Mouse (Mus musculus): ENCODE measurements around the gene Grin3a. TPM values are rescaled to one million over a fixed set of nuclear protein-coding genes. Genes with fewer than 3 reads are reported as not detected.
A peak's percentile ranks its signal among the peaks of the same experiment; 100 is the strongest.
"Not testable (repeated sequence)": the region's sequence is repeated elsewhere in the genome, so short reads cannot be mapped to it uniquely, and the experiment has no call there.

Gene Grin3a
- polyA plus RNA-seq, 1 experiment from 2014 or later = 1.0 TPM

GRCm38 (mm10) chr4:49664850-49665249, 180.7 kb downstream of the Grin3a start:
- WGBS = 78% methylated on average over 5 of the region's 5 CpGs
- Histone ChIP-seq H3K27me3 (replicated peaks) (no peaks in the 10 kb centered on the region), H3K27ac (no peak overlapping the region), H3K4me3 (replicated peaks) (no peak overlapping the region), H3K4me2 (replicated peaks) (no peak overlapping the region), H3K9me3 (no peaks in the 10 kb centered on the region), H3K9ac (no peak overlapping the region), H3K36me3 (0 out of 2 replicates have a peak, but pooled peaks cover 5% of the 10 kb centered on the region), H3K4me1 (replicated peaks) (no peaks in the 10 kb centered on the region)
- ATAC-seq = no peak

GRCm38 (mm10) chr4:49662231-49662630, 183.3 kb downstream of the Grin3a start:
- WGBS = 87% methylated on average over 4 of the region's 4 CpGs
- Histone ChIP-seq H3K36me3 (0 out of 2 replicates have a peak, but pooled peaks cover 5% of the 10 kb centered on the region), H3K4me2 (replicated peaks) (no peak overlapping the region), H3K27ac (no peak overlapping the region), H3K27me3 (replicated peaks) (no peaks in the 10 kb centered on the region), H3K9ac (no peak overlapping the region), H3K4me3 (replicated peaks) (no peak overlapping the region), H3K9me3 (no peaks in the 10 kb centered on the region), H3K4me1 (replicated peaks) (no peaks in the 10 kb centered on the region)
- no peak for ATAC-seq

GRCm38 (mm10) chr4:49661664-49662063, 183.9 kb downstream of the Grin3a start:
- no peak overlapping the region for H3K9ac ChIP-seq
- no peaks in the 10 kb centered on the region for H3K9me3 ChIP-seq
- H3K4me1 ChIP-seq (replicated peaks) = no peaks in the 10 kb centered on the region
- no peak for ATAC-seq
- 92% methylated on average over 9 of the region's 9 CpGs for WGBS
- no peak overlapping the region for H3K27ac ChIP-seq
- H3K36me3 ChIP-seq = 0 out of 2 replicates have a peak, but pooled peaks cover 5% of the 10 kb centered on the region
- no peak overlapping the region for H3K4me3 ChIP-seq (replicated peaks)
- H3K4me2 ChIP-seq (replicated peaks) = no peak overlapping the region
- H3K27me3 ChIP-seq (replicated peaks) = no peaks in the 10 kb centered on the region

- H3K36me3 ChIP-seq = peaks cover 13% of the 10 kb centered on the region
Measured at GRCm38 (mm10) chr4:49659421-49659820, 186.1 kb downstream of the Grin3a start.

GRCm38 (mm10) chr4:49639913-49640312, 205.6 kb downstream of the Grin3a start:
- no peaks in the 10 kb centered on the region for H3K4me1 ChIP-seq (replicated peaks)
- H3K9ac ChIP-seq = no peak overlapping the region
- H3K27ac ChIP-seq = no peak overlapping the region
- H3K4me3 ChIP-seq (replicated peaks) = no peak overlapping the region
- WGBS = 64% methylated on average over 2 of the region's 2 CpGs
- H3K9me3 ChIP-seq = no peaks in the 10 kb centered on the region
- no peaks in the 10 kb centered on the region for H3K27me3 ChIP-seq (replicated peaks)
- H3K36me3 ChIP-seq = peaks cover 15% of the 10 kb centered on the region
- no peak for ATAC-seq
- no peak overlapping the region for H3K4me2 ChIP-seq (replicated peaks)

More at GRCm38 (mm10) chr4:49659421-49659820, 186.1 kb downstream of the Grin3a start:
- WGBS = 94% methylated on average over 1 of the region's 1 CpGs
- no peaks in the 10 kb centered on the region for H3K9me3 ChIP-seq
- H3K4me3 ChIP-seq (replicated peaks) = no peak overlapping the region
- H3K9ac ChIP-seq = no peak overlapping the region
- no peaks in the 10 kb centered on the region for H3K4me1 ChIP-seq (replicated peaks)
- H3K27ac ChIP-seq = no peak overlapping the region
- no peak overlapping the region for H3K4me2 ChIP-seq (replicated peaks)
- no peak for ATAC-seq
- no peaks in the 10 kb centered on the region for H3K27me3 ChIP-seq (replicated peaks)

- Histone ChIP-seq H3K4me2 (replicated peaks) (no peak overlapping the region), H3K9ac (no peak overlapping the region), H3K36me3 (peaks cover 1% of the 10 kb centered on the region; the same call in 1 of the 2 replicates), H3K4me1 (replicated peaks) (no peaks in the 10 kb centered on the region), H3K27ac (no peak overlapping the region), H3K9me3 (no peaks in the 10 kb centered on the region), H3K4me3 (replicated peaks) (no peak overlapping the region), H3K27me3 (replicated peaks) (no peaks in the 10 kb centered on the region)
- no peak for ATAC-seq
- WGBS = 89% methylated on average over 11 of the region's 11 CpGs
Measured at GRCm38 (mm10) chr4:49637821-49638220, 207.7 kb downstream of the Grin3a start.

- H3K4me3 ChIP-seq (replicated peaks) = peak overlapping the region; percentile 77
- H3K36me3 ChIP-seq = no peaks in the 10 kb centered on the region
- peak overlapping the region; percentile 87 for H3K9ac ChIP-seq
- H3K27me3 ChIP-seq (replicated peaks) = no peaks in the 10 kb centered on the region
- H3K27ac ChIP-seq = peak overlapping the region; percentile 94
- H3K9me3 ChIP-seq = no peaks in the 10 kb centered on the region
- H3K4me2 ChIP-seq (replicated peaks) = peak overlapping the region; percentile 73
- peak; percentile 79 for ATAC-seq
- under 1% methylated on average over 30 of the region's 30 CpGs for WGBS
- H3K4me1 ChIP-seq (replicated peaks) = no peaks in the 10 kb centered on the region
Measured at GRCm38 (mm10) chr4:49632139-49632481, 213.4 kb downstream of the Grin3a start.

GRCm38 (mm10) chr4:49631319-49632138, 214.0 kb downstream of the Grin3a start, which contains the start of gene Rnf20:
Rnf20 (plus strand) TSS chr4:49632006.
- peak; percentile 98 for ATAC-seq
- peak within 1 kb of the TSS; percentile 77 for H3K4me3 ChIP-seq (replicated peaks)
- 3% methylated on average over 37 of the region's 37 CpGs for WGBS
- H3K9ac ChIP-seq = peak within 1 kb of the TSS; percentile 87
- no peaks in the 10 kb centered on the region for H3K36me3 ChIP-seq
- no peaks in the 10 kb centered on the region for H3K9me3 ChIP-seq
- H3K4me1 ChIP-seq (replicated peaks) = no peaks in the 10 kb centered on the region
- peak within 1 kb of the TSS; percentile 73 for H3K4me2 ChIP-seq (replicated peaks)
- H3K27ac ChIP-seq = peak within 1 kb of the TSS; percentile 94
- H3K27me3 ChIP-seq (replicated peaks) = no peaks in the 10 kb centered on the region

GRCm38 (mm10) chr4:49628941-49629340, 216.6 kb downstream of the Grin3a start:
- H3K9me3 ChIP-seq = no peaks in the 10 kb centered on the region
- no peaks in the 10 kb centered on the region for H3K4me1 ChIP-seq (replicated peaks)
- no peak overlapping the region for H3K9ac ChIP-seq
- no peak overlapping the region for H3K27ac ChIP-seq
- H3K4me3 ChIP-seq (replicated peaks) = no peak overlapping the region
- no peaks in the 10 kb centered on the region for H3K36me3 ChIP-seq
- no peaks in the 10 kb centered on the region for H3K27me3 ChIP-seq (replicated peaks)
- H3K4me2 ChIP-seq (replicated peaks) = no peak overlapping the region
- WGBS = 75% methylated on average over 5 of the region's 5 CpGs
- no peak for ATAC-seq

- H3K4me3 ChIP-seq (replicated peaks) = no peak overlapping the region
- no peak overlapping the region for H3K9ac ChIP-seq
- no peaks in the 10 kb centered on the region for H3K36me3 ChIP-seq
- ATAC-seq = no peak
- H3K27ac ChIP-seq = no peak overlapping the region
- H3K9me3 ChIP-seq = no peaks in the 10 kb centered on the region
- H3K4me1 ChIP-seq (replicated peaks) = no peaks in the 10 kb centered on the region
- WGBS = 3% methylated on average over 3 of the region's 3 CpGs
- no peaks in the 10 kb centered on the region for H3K27me3 ChIP-seq (replicated peaks)
- H3K4me2 ChIP-seq (replicated peaks) = no peak overlapping the region
Measured at GRCm38 (mm10) chr4:49626973-49627372, 218.6 kb downstream of the Grin3a start.

- WGBS = 85% methylated on average over 4 of the region's 4 CpGs
- not testable (repeated sequence) for H3K27ac ChIP-seq
Measured at GRCm38 (mm10) chr4:49624969-49625368, 220.6 kb downstream of the Grin3a start.

GRCm38 (mm10) chr4:49623916-49624315, 221.6 kb downstream of the Grin3a start:
- no peak overlapping the region for H3K27ac ChIP-seq
- H3K4me1 ChIP-seq (replicated peaks) = no peaks in the 10 kb centered on the region
- no peak overlapping the region for H3K4me2 ChIP-seq (replicated peaks)
- H3K9ac ChIP-seq = no peak overlapping the region
- no peaks in the 10 kb centered on the region for H3K9me3 ChIP-seq
- WGBS = 68% methylated on average over 4 of the region's 4 CpGs
- no peaks in the 10 kb centered on the region for H3K36me3 ChIP-seq
- H3K4me3 ChIP-seq (replicated peaks) = no peak overlapping the region
- ATAC-seq = no peak
- H3K27me3 ChIP-seq (replicated peaks) = no peaks in the 10 kb centered on the region

More at GRCm38 (mm10) chr4:49624969-49625368, 220.6 kb downstream of the Grin3a start:
- not testable (repeated sequence) for H3K4me1 ChIP-seq (replicated peaks); H3K4me2 ChIP-seq (replicated peaks); H3K9ac ChIP-seq; ATAC-seq; H3K27me3 ChIP-seq (replicated peaks); H3K9me3 ChIP-seq; H3K36me3 ChIP-seq; H3K4me3 ChIP-seq (replicated peaks)

- no peaks in the 10 kb centered on the region for H3K4me1 ChIP-seq (replicated peaks)
- no peak overlapping the region for H3K4me3 ChIP-seq (replicated peaks)
- no peak overlapping the region for H3K4me2 ChIP-seq (replicated peaks)
- no peak overlapping the region for H3K9ac ChIP-seq
- ATAC-seq = peak; percentile 79
- 50% methylated on average over 2 of the region's 2 CpGs for WGBS
- no peaks in the 10 kb centered on the region for H3K36me3 ChIP-seq
- H3K9me3 ChIP-seq = no peaks in the 10 kb centered on the region
- no peak overlapping the region for H3K27ac ChIP-seq
- H3K27me3 ChIP-seq (replicated peaks) = no peaks in the 10 kb centered on the region
Measured at GRCm38 (mm10) chr4:49622272-49622671, 223.3 kb downstream of the Grin3a start.

All from intestine, embryonic 15.5 days (tissue).